Mouse (Mus musculus): ENCODE measurements around the gene Plscr3. TPM values are rescaled to one million over a fixed set of nuclear protein-coding genes. Genes with fewer than 3 reads are reported as not detected.

The Plscr3 gene
- polyA plus RNA-seq, 1 experiment, result 34.2 TPM

DNA sequence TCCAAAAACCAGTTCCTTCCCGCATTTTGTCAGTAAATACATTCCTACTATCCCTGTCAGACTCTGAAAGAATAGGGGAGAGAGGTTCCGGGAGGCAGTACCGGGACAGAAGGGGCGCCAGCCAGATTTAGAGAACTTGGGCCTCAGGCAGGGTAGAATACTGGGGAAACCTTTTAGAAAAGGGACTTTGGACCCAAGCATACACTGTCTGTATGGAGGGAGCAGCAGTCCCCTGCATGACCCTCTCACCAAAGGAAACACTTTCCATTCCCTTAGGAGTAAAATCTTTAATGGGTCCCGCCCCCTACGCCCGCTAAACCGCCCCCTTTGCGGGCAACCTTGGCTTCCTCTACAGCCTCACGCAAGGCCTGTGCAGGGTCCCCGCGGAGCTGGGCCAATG lies 42.8 kb upstream of the Plscr3 start:
- H3K27ac ChIP-seq (ENCODE audit: insufficient read depth, low read length), result no peak overlapping the region
- H3K4me3 ChIP-seq (replicated peaks; ENCODE audit: insufficient read depth, low read depth, low read length), result peak overlapping the region; percentile 38
- 17% methylated on average over 12 of the region's 12 CpGs for WGBS
- peaks cover 7% of the 10 kb centered on the region; the same call in 1 of the 2 replicates for H3K4me1 ChIP-seq (ENCODE audit: control insufficient read depth, insufficient read depth, low read length)
- no peak for DNase-seq
- TF ChIP-seq POLR2A (IDR thresholded peaks at IDR 0.05; ENCODE audit: borderline replicate concordance, insufficient read depth, low read length) (no peak), CTCF (IDR thresholded peaks at IDR 0.05; ENCODE audit: borderline replicate concordance, insufficient read depth, low read depth, low read length) (no peak)
- peaks cover 1% of the 10 kb centered on the region; the same call in 1 of the 2 replicates for H3K27me3 ChIP-seq (ENCODE audit: control insufficient read depth, insufficient read depth, low read length)

DNA sequence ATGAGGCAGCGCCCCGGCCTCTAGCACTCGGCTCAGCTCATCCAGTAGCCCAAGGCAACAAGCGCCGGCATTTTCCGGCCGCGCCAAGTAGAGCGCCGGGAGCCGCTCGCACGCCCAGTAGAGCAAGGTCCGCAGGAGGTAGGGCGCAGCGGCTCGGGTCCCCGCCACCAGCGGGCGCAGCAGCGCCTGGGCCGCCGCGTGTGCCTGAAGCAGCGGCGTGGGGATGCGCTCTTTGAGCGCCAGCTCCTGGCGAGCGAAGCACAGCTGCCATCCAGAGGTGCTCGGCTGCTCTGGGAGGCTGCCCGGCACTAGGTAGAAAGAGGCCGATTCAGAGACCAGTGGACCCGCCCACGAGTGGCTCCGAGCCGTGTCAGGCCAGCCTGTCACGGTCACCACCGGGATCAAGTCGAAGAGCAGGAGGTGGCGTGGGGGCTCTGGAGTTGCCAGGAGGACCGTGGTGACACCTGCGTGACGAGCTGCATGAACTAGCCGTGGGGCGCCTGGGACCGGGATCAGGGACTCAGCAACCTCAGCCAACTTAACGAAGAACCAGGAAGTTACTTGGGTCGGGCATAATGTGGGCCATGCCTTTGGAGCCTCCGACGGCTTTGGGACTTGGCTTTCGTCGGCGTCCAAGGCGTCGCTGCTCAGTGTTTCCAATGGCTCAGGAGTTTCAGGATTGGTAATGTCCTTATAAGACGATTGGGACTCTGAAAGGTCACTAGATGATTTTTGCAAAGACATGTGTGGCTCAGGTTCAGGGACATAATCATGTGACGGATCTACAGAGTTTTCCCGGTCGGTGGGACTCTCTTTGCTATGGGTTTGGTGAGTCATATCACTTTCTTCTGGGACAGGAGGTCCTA lies 42.2 kb upstream of the Plscr3 start:
- H3K4me1 ChIP-seq (ENCODE audit: control insufficient read depth, insufficient read depth, low read length), result peaks cover 7% of the 10 kb centered on the region; the same call in 1 of the 2 replicates
- WGBS, result 2% methylated on average over 60 of the region's 60 CpGs
- peaks cover 1% of the 10 kb centered on the region; the same call in 1 of the 2 replicates for H3K27me3 ChIP-seq (ENCODE audit: control insufficient read depth, insufficient read depth, low read length)
- H3K4me3 ChIP-seq (replicated peaks; ENCODE audit: insufficient read depth, low read depth, low read length), result peak overlapping the region; percentile 38
- no peak for TF ChIP-seq POLR2A (IDR thresholded peaks at IDR 0.05; ENCODE audit: borderline replicate concordance, insufficient read depth, low read length)
- TF ChIP-seq CTCF (IDR thresholded peaks at IDR 0.05; ENCODE audit: borderline replicate concordance, insufficient read depth, low read depth, low read length), result peak; percentile 22; the same call in 1 of the 2 replicates
- peak; percentile 62 to 69 for DNase-seq
- no peak overlapping the region for H3K27ac ChIP-seq (ENCODE audit: insufficient read depth, low read length)

DNA sequence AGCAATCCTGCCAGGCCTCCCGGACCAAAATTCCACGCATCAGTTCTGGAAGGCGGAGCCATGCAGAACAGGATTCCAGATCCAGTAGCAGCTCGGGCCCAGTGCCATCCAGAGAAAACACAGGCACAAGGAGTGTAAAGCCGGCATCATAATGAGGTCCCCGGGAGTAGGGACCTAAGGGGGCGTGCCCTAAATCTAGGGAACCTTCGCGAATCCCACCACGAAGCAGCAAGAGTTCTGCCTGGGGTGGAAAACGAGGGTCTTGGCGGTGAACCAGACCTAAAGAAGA lies 41.6 kb upstream of the Plscr3 start:
- no peak for DNase-seq
- 18% methylated on average over 12 of the region's 12 CpGs for WGBS
- H3K27ac ChIP-seq (ENCODE audit: insufficient read depth, low read length), result no peak overlapping the region
- H3K4me3 ChIP-seq (replicated peaks; ENCODE audit: insufficient read depth, low read depth, low read length), result no peak overlapping the region
- H3K4me1 ChIP-seq (ENCODE audit: control insufficient read depth, insufficient read depth, low read length), result peaks cover 7% of the 10 kb centered on the region; the same call in 1 of the 2 replicates
- TF ChIP-seq POLR2A (IDR thresholded peaks at IDR 0.05; ENCODE audit: borderline replicate concordance, insufficient read depth, low read length), result no peak
- no peak for TF ChIP-seq CTCF (IDR thresholded peaks at IDR 0.05; ENCODE audit: borderline replicate concordance, insufficient read depth, low read depth, low read length)
- peaks cover 1% of the 10 kb centered on the region; the same call in 1 of the 2 replicates for H3K27me3 ChIP-seq (ENCODE audit: control insufficient read depth, insufficient read depth, low read length)

DNA sequence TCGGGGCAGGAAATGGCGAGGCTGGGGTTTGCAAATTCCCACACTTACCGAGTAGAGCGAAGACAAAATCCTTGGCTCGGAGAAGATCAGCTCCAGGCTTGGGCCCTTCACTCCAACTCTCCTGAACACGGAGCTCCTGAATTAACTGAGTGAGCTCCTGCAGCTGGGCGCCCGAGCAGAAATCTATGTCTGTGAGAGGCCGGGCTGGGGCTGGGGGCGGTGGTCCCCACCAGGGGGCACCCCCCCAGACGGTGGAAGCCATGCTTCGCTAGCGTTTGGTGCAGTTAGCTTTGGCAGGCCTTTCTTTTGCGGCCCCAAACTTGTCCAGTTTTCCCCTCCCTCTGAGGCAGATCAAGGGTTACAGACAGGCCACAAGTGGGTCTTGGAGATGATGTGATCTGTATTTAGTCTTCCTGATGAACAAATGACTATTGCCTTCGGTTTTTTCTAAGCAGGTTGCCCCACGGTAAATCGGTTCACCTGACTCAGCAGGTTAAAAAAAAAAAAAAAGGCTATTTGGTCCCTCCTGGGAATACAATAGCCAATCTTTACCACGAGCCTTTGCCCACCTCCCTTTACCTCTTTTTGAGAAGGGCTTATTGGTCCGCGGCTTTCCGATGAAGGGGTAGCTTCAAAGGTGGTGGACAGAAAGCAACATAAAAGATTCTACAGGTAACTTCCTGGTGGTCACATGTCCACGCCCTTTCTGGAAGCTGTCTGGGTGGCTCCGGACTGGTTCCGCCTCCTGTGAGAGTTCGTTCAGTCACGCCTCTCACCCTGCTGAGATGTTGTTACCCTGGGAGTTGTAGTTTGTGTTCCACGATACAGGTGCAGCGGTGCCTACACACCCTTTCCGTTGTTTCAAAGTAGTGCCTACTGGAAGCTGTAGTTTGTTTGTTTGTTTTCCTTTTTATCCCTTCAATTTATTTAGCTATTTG lies 40.9 kb upstream of the Plscr3 start, which contains the start of gene Tmem102:
Tmem102 (minus strand) TSS at position 653 of the 938 bp plus-strand sequence.
- H3K4me3 ChIP-seq (replicated peaks; ENCODE audit: insufficient read depth, low read depth, low read length), result no peak within 1 kb of the TSS
- no peak within 1 kb of the TSS for H3K27ac ChIP-seq (ENCODE audit: insufficient read depth, low read length)
- no peak for DNase-seq
- H3K4me1 ChIP-seq (ENCODE audit: control insufficient read depth, insufficient read depth, low read length), result peaks cover 5% of the 10 kb centered on the region; the same call in 1 of the 2 replicates
- no peak for TF ChIP-seq CTCF (IDR thresholded peaks at IDR 0.05; ENCODE audit: borderline replicate concordance, insufficient read depth, low read depth, low read length)
- TF ChIP-seq POLR2A (IDR thresholded peaks at IDR 0.05; ENCODE audit: borderline replicate concordance, insufficient read depth, low read length), result no peak
- 32% methylated on average over 29 of the region's 29 CpGs for WGBS
- H3K27me3 ChIP-seq (ENCODE audit: control insufficient read depth, insufficient read depth, low read length), result peaks cover 1% of the 10 kb centered on the region; the same call in 1 of the 2 replicates

DNA sequence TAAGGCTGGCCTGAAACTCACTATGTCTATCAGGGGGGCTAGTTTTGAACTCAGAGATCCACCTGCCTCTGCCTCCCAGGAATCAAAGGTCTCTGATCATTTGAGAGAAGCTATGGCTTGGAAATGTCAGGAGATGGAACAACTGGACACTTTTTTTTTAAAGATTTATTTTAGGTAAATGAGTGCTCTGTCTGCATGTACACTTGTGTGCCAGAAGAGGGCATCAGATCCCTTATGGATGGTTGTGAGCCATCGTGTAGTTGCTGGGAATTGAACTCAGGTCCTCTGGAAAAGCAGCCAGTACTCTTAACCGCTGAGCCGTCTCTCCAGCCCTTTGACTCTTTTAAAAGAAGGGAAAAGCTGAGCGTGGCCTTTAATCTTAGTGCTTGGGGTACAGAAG lies 39.8 kb upstream of the Plscr3 start:
- TF ChIP-seq CTCF (IDR thresholded peaks at IDR 0.05; ENCODE audit: borderline replicate concordance, insufficient read depth, low read depth, low read length), result no peak
- WGBS, result 85% methylated on average over 4 of the region's 4 CpGs

DNA sequence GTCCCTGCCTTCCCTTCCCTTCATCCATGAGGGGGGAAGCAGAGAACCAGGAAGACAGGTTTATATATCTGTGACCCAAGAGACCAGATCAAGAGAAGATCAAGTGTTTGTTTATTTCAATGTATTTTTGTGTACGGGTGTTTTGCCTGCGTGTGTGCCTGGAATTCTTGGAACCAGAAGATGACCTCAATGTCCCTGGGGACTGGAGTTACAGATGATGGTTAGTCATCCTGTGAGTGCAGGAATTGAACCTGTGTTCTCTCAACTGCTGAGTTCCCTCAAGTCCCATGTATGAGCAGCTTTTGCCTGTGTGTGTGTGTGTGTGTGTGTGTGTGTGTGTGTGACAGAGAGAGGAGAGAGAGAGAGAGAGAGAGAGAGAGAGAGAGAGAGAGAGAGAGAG lies 38.5 kb upstream of the Plscr3 start:
- Histone ChIP-seq H3K27ac (ENCODE audit: insufficient read depth, low read length) (no peak overlapping the region), H3K27me3 (ENCODE audit: control insufficient read depth, insufficient read depth, low read length) (peaks cover 1% of the 10 kb centered on the region; the same call in 1 of the 2 replicates), H3K4me1 (ENCODE audit: control insufficient read depth, insufficient read depth, low read length) (no peaks in the 10 kb centered on the region), H3K4me3 (replicated peaks; ENCODE audit: insufficient read depth, low read depth, low read length) (no peak overlapping the region)
- no peak for TF ChIP-seq POLR2A (IDR thresholded peaks at IDR 0.05; ENCODE audit: borderline replicate concordance, insufficient read depth, low read length)
- WGBS, result 70% methylated on average over 2 of the region's 2 CpGs
- no peak for DNase-seq

More for the DNA sequence above, 39.8 kb upstream of the Plscr3 start:
- H3K27me3 ChIP-seq (ENCODE audit: control insufficient read depth, insufficient read depth, low read length), result peaks cover 1% of the 10 kb centered on the region; the same call in 1 of the 2 replicates
- H3K4me1 ChIP-seq (ENCODE audit: control insufficient read depth, insufficient read depth, low read length), result no peaks in the 10 kb centered on the region; the same call in 1 of the 2 replicates
- H3K4me3 ChIP-seq (replicated peaks; ENCODE audit: insufficient read depth, low read depth, low read length), result no peak overlapping the region
- no peak for DNase-seq
- no peak overlapping the region for H3K27ac ChIP-seq (ENCODE audit: insufficient read depth, low read length)

DNA sequence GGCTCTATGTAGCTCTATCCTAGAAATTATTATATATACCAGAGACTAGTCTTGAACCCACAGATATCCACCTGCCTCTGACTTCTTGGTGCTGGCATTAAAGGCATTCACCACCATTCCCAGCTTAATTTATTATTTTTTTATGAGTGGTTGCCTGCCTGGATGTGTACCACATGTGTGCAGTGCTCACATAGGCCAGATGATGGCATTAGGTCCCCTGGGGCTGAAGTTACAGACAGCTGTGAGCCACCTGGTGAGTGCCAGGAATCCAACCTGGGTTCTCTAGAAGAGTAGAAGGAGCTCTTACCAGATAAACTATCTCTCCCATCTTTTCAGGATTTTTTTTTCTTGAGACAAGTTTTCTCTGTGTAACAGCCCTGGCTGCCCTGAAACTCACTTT lies 35.9 kb upstream of the Plscr3 start:
- no peak overlapping the region for H3K4me3 ChIP-seq (replicated peaks; ENCODE audit: insufficient read depth, low read depth, low read length)
- H3K27ac ChIP-seq (ENCODE audit: insufficient read depth, low read length), result no peak overlapping the region
- no peak for DNase-seq
- TF ChIP-seq CTCF (IDR thresholded peaks at IDR 0.05; ENCODE audit: borderline replicate concordance, insufficient read depth, low read depth, low read length) (no peak), POLR2A (IDR thresholded peaks at IDR 0.05; ENCODE audit: borderline replicate concordance, insufficient read depth, low read length) (no peak)
- no peaks in the 10 kb centered on the region for H3K4me1 ChIP-seq (ENCODE audit: control insufficient read depth, insufficient read depth, low read length)
- H3K27me3 ChIP-seq (ENCODE audit: control insufficient read depth, insufficient read depth, low read length), result no peaks in the 10 kb centered on the region

Data from cerebellum, adult 2 months (tissue).